Mouse (Mus musculus) spleen, adult 2 months (tissue): ENCODE measurements around the gene 1700029P11Rik.

Experiments
- CTCF ChIP-seq: fragments of 200-500 bp; IDR thresholded peaks from 2 replicates; pipeline ENCODE4 v1.5.1; 2011; ENCODE audit warnings: mild to moderate bottlenecking, inconsistent platforms; ENCODE audit not compliant: insufficient read depth, insufficient read length, insufficient replicate concordance; ENCODE audit errors: extremely low read depth
- POLR2A ChIP-seq: fragments of 200-500 bp; IDR thresholded peaks from 2 replicates; pipeline ENCODE4 v1.6.1; 2011; ENCODE audit warnings: low read depth, low read length, inconsistent platforms

DNA sequence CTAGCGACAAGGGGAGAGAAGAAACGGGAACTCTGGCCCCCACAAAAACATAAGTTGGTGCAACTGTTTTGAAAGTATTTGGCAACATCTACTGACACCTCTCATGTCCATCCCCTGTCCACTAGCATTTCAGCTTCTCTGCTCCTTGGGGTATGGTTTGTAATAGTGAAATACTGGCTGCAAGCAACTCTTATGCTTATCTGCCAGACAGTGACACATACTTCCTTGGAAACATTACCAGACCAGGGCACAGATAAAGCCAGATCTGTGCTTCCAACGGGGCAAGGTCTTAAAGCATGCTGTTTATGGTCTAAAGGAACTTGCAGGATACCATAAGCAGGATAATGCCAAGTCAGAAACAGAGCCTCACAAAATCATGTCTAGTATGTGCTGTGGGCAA lies 21.4 kb upstream of the 1700029P11Rik start:
- TF ChIP-seq CTCF (no peak), POLR2A (no peak)
